Mouse (Mus musculus) G1E (cell line): ENCODE data around the gene Dab1.

Source experiments
- CTCF ChIP-seq: IDR thresholded peaks from 2 replicates; pipeline ENCODE4 v1.5.1; 2012; ENCODE audit warnings: low read depth, low read length, inconsistent platforms, mixed read lengths
- GATA1 ChIP-seq: IDR thresholded peaks from 2 replicates; pipeline ENCODE4 v1.6.1; 2012; ENCODE audit warnings: borderline replicate concordance, low read length, inconsistent platforms, mixed read lengths
- GATA2 ChIP-seq: IDR thresholded peaks from 2 replicates; pipeline ENCODE4 v1.6.1; 2012; ENCODE audit warnings: low read depth, low read length, inconsistent platforms, borderline replicate concordance
- POLR2AphosphoS5 ChIP-seq: IDR thresholded peaks from 2 replicates; pipeline ENCODE4 v1.6.1; 2012; ENCODE audit warnings: low read depth, low read length, inconsistent platforms; ENCODE audit not compliant: insufficient replicate concordance
- TAL1 ChIP-seq: conservative IDR thresholded peaks from 2 replicates; pipeline ENCODE4 v1.6.1; 2012; ENCODE audit warnings: low read depth, low read length, inconsistent platforms, mixed read lengths

GRCm38 (mm10) chr4:103841126-103841525, 222.0 kb downstream of the Dab1 start:
- TF ChIP-seq CTCF (no peak), GATA1 (no peak), GATA2 (no peak), POLR2AphosphoS5 (no peak), TAL1 (no peak)
